Mouse (Mus musculus) stomach, postnatal 0 days (tissue): Measurements from ENCODE around the gene Daam1. TPM values are rescaled to one million over a fixed set of nuclear protein-coding genes. Genes with fewer than 3 reads are reported as not detected.

ENCODE experiments used
- ATAC-seq: fragments of 200-750 bp; cut with Nextera tagmentation; 2 replicates; pipeline ENCODE4 v1.8.0; 2017; ENCODE audit not compliant: low FRiP score, low TSS enrichment
- DNase-seq: peaks from one replicate; pipeline ENCODE4 v3.0.0-alpha.2; 2016; ENCODE audit warnings: low spot score
- H3K27ac ChIP-seq: fragments of 300-500 bp; sonication (generic); replicated peaks from 2 replicates; pipeline ENCODE4 v1.5.1; 2014; ENCODE audit warnings: mild to moderate bottlenecking, control low read depth
- H3K27me3 ChIP-seq: fragments of 300-500 bp; sonication (generic); 2 replicates; pipeline ENCODE4 v1.6.1; 2014; ENCODE audit warnings: low read length; ENCODE audit not compliant: control insufficient read depth, insufficient read depth
- H3K36me3 ChIP-seq: fragments of 300-500 bp; sonication (generic); 2 replicates; pipeline ENCODE4 v1.6.1; 2014; ENCODE audit warnings: low read length, mixed read lengths; ENCODE audit not compliant: control insufficient read depth, insufficient read depth
- H3K4me1 ChIP-seq: fragments of 300-500 bp; sonication (generic); replicated peaks from 2 replicates; pipeline ENCODE4 v1.6.1; 2014; ENCODE audit warnings: antibody characterized with exemption; ENCODE audit not compliant: control insufficient read depth, insufficient read depth
- H3K4me2 ChIP-seq: fragments of 300-500 bp; sonication (generic); replicated peaks from 2 replicates; pipeline ENCODE4 v1.6.1; 2014; ENCODE audit warnings: low read depth, mild to moderate bottlenecking, control low read depth, moderate library complexity
- H3K4me3 ChIP-seq: fragments of 300-500 bp; sonication (generic); 2 replicates; pipeline ENCODE4 v1.5.1; 2014; ENCODE audit warnings: low read depth, low read length, control low read depth
- H3K9ac ChIP-seq: fragments of 300-500 bp; sonication (generic); 2 replicates; pipeline ENCODE4 v1.6.1; 2014; ENCODE audit warnings: mild to moderate bottlenecking, low read length, control low read depth, mixed read lengths
- H3K9me3 ChIP-seq: fragments of 300-500 bp; sonication (generic); 2 replicates; pipeline ENCODE4 v1.6.1; 2016; ENCODE audit warnings: low read length; ENCODE audit not compliant: control insufficient read depth
- CTCF ChIP-seq: IDR thresholded peaks from 2 replicates; pipeline ENCODE4 v1.5.1; 2016; ENCODE audit warnings: antibody characterized with exemption, low read depth, mild to moderate bottlenecking, moderate library complexity
- EP300 ChIP-seq: optimal IDR thresholded peaks from 2 replicates; pipeline ENCODE3; 2016; ENCODE audit warnings: antibody characterized with exemption
- WGBS: fragments of 180-500 bp; shearing (Covaris S2); extraction: QIAGEN DNeasy Blood & Tissue Kit; methylation state at CpG from one replicate; pipeline ENCODE4 v1.1.7; 2014; 5-methylcytosine and 5-hydroxymethylcytosine counted together
- polyA plus RNA-seq: library from polyadenylated mRNA; unstranded; fragments of >200 nt; fragmentation: Nextera tagmentation; extraction: Ambion mirVana; gene quantifications from 2 replicates; pipeline ENCODE4 v1.2.1, GENCODE M21; 2015

Gene Daam1
- polyA plus RNA-seq, 1 experiment from 2014 or later: 6.9 TPM

DNA sequence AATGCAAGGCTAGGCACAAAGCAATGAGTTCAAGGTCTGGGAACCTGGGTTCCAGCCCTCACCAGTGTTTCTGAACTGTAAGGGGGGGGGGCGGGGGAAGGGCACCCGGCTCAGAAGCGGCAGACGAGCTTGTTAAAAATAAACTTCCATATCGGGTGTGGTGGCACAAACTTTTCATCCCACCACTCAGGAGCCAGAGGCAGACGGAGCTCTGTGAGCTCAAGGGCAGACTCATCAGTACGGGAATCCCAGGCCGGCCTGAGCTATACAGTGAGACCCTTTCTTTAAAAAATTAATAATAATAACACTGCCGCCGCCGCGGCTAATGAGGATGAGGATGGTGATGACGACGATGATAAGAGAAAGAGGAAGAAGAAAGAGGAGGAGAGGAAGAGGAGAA is 18.3 kb upstream of the Daam1 start:
- Histone ChIP-seq H3K4me1 (no peaks in the 10 kb centered on the region), H3K9ac (no peak overlapping the region), H3K27me3 (no peaks in the 10 kb centered on the region), H3K4me2 (no peak overlapping the region), H3K36me3 (no peaks in the 10 kb centered on the region), H3K9me3 (no peaks in the 10 kb centered on the region), H3K27ac (no peak overlapping the region), H3K4me3 (no peak overlapping the region)
- DNase-seq (no peak), ATAC-seq (no peak)
- 74% methylated on average over 14 of the region's 14 CpGs for WGBS
- TF ChIP-seq EP300 (no peak), CTCF (no peak)

GRCm38 (mm10) chr12:71813251-71813650 is 17.6 kb upstream of the Daam1 start:
- no peak for DNase-seq
- H3K4me1 ChIP-seq: no peaks in the 10 kb centered on the region
- no peak overlapping the region for H3K4me2 ChIP-seq
- H3K27ac ChIP-seq: no peak overlapping the region
- no peak overlapping the region for H3K4me3 ChIP-seq
- ATAC-seq: no peak
- TF ChIP-seq EP300 (no peak), CTCF (no peak)
- no peaks in the 10 kb centered on the region for H3K27me3 ChIP-seq
- WGBS: 83% methylated on average over 9 of the region's 9 CpGs
- H3K9ac ChIP-seq: no peak overlapping the region
- no peaks in the 10 kb centered on the region for H3K9me3 ChIP-seq
- no peaks in the 10 kb centered on the region for H3K36me3 ChIP-seq

- H3K36me3 ChIP-seq: no peaks in the 10 kb centered on the region
- H3K4me2 ChIP-seq: no peak overlapping the region
- ATAC-seq (no peak), DNase-seq (no peak)
- WGBS: 42% methylated on average over 7 of the region's 7 CpGs
- TF ChIP-seq EP300 (no peak), CTCF (no peak)
- no peaks in the 10 kb centered on the region for H3K27me3 ChIP-seq
- no peaks in the 10 kb centered on the region for H3K9me3 ChIP-seq
- H3K9ac ChIP-seq: no peak overlapping the region
- no peak overlapping the region for H3K27ac ChIP-seq
- no peaks in the 10 kb centered on the region for H3K4me1 ChIP-seq
- no peak overlapping the region for H3K4me3 ChIP-seq
Measured at GRCm38 (mm10) chr12:71813761-71814160, 17.1 kb upstream of the Daam1 start.

DNA sequence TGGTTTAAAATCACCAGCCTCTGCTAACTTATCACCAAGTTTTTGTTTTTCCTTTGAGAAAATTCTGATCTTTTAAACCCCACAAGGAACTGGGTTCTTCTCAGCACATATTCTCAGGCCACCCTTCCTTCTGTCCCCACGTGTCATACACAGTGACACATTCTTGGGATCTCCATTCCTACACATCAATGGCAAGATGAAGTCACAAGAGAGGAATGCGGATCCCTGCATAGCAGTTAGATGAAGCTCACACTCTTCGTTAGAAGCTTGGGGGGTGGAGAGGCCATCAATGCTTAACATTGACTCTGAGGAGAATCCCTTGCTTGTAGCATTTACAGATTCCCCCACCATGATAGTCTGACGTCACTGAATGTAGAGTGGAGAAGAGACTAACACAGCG is 10.8 kb upstream of the Daam1 start:
- no peak overlapping the region for H3K9ac ChIP-seq
- TF ChIP-seq CTCF (no peak), EP300 (no peak)
- no peaks in the 10 kb centered on the region for H3K36me3 ChIP-seq
- no peak for DNase-seq
- no peak overlapping the region for H3K4me2 ChIP-seq
- H3K27me3 ChIP-seq: no peaks in the 10 kb centered on the region
- no peak overlapping the region for H3K4me3 ChIP-seq
- ATAC-seq: no peak
- no peak overlapping the region for H3K27ac ChIP-seq
- no peaks in the 10 kb centered on the region for H3K4me1 ChIP-seq
- H3K9me3 ChIP-seq: no peaks in the 10 kb centered on the region
- 77% methylated on average over 5 of the region's 5 CpGs for WGBS

DNA sequence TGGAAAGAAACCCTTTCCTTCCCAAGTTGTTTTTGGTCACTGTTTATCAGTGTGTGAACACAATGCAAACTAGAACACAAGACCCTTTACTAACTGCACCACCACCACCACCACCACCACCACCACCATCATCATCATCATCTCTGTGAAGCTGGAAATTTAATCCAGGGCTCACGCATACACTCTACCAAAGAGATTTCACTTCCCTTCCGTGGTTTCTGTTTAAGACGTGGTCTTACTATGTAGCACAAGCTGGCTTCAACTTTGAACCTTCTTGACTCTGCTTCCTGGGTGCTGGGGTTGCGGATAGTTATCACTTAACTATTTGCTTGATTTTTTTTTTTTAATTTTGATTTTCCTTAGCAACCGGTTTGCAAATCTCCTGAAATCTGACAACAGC is 9.6 kb upstream of the Daam1 start:
- TF ChIP-seq CTCF (no peak), EP300 (no peak)
- H3K4me3 ChIP-seq: no peak overlapping the region
- DNase-seq: no peak
- H3K9me3 ChIP-seq: no peaks in the 10 kb centered on the region
- H3K4me2 ChIP-seq: no peak overlapping the region
- no peak overlapping the region for H3K9ac ChIP-seq
- ATAC-seq: no peak
- no peaks in the 10 kb centered on the region for H3K27me3 ChIP-seq
- no peaks in the 10 kb centered on the region for H3K36me3 ChIP-seq
- no peaks in the 10 kb centered on the region for H3K4me1 ChIP-seq
- H3K27ac ChIP-seq: no peak overlapping the region
- WGBS: 82% methylated on average over 5 of the region's 5 CpGs

- 69% methylated on average over 8 of the region's 8 CpGs for whole genome bisulfite sequencing
- DNase-seq: no peak
Measured at GRCm38 (mm10) chr12:71821743-71822142, 9.1 kb upstream of the Daam1 start.

More at GRCm38 (mm10) chr12:71821743-71822142, 9.1 kb upstream of the Daam1 start:
- TF ChIP-seq CTCF (no peak), EP300 (no peak)
- no peak for ATAC-seq
- H3K9me3 ChIP-seq: no peaks in the 10 kb centered on the region
- H3K36me3 ChIP-seq: no peaks in the 10 kb centered on the region
- no peak overlapping the region for H3K27ac ChIP-seq
- no peaks in the 10 kb centered on the region for H3K27me3 ChIP-seq
- no peak overlapping the region for H3K4me2 ChIP-seq
- H3K9ac ChIP-seq: no peak overlapping the region
- no peak overlapping the region for H3K4me3 ChIP-seq
- no peaks in the 10 kb centered on the region for H3K4me1 ChIP-seq
